Mouse (Mus musculus) right cerebral cortex, adult 2 months (tissue): ENCODE data around the gene Fstl1.

ENCODE experiments used
- DNase-seq, 2 experiments: peaks; one replicate each; pipeline ENCODE4 v3.0.0; 2021 to 2022; ENCODE audit warnings: low spot score in 2 of 2

The Fstl1 gene

DNA sequence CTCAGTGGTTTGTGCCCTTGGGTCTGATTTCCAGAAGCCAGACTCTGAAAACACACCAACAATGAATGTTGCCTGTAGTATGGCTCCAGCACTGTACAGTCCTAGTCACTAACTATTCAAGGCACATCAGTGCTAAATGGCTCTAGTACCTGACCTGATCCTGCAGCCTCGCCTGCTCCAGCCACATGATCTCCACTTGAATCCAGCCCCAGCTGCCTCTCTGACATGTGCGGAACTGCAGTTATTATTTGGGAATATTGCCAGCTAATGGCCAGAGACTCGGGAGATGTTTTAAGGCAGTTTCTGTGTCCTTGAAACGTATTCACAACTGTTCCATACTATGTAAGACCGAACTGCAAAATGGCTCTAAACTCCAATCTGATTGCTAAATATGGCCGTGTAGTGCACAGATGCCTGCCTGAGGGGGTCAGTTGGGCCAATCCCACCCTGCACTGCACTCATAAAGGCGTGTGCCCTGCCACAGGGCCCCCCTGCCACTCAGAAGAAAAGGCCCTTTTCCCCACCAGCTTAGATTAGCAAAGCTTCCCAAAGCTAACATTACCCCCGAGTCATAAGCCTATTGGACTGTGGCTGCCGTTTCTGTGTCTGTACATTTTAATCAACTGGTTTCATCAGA lies 11.0 kb downstream of the Fstl1 start:
- no peak for DNase-seq

DNA sequence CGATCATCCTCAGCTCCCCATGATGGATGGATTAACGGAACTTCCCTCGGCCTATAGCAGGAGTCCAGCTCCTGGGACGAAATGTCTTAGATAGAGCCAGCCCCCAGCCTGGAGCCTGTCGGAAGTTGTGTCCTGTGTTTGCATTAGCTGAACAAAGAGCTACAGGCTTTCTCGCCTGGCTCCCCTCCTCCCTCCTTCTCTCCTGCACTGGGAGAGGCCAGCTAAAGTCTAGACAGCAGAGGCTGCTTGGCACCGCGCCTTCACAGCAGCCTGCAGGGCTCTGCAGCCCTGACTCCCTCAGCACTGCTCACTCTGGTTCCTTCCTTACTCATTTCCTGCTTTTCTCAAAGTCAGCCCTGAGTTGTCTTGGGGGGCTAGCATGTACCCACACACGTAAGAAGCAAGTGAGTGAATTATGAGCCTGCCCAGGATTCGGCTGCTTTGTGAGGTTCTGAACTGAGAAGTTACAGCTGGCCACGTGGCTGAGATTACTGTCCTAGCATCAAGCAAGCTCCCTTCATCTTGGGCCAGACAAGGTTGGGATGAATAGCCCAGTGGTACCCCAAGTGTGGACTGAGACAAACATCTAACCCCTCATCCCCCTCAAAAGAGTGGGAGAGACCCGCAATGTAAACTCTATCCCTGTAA lies 11.8 kb downstream of the Fstl1 start:
- DNase-seq, result peak in 1 of 2 experiments; percentile 49

DNA sequence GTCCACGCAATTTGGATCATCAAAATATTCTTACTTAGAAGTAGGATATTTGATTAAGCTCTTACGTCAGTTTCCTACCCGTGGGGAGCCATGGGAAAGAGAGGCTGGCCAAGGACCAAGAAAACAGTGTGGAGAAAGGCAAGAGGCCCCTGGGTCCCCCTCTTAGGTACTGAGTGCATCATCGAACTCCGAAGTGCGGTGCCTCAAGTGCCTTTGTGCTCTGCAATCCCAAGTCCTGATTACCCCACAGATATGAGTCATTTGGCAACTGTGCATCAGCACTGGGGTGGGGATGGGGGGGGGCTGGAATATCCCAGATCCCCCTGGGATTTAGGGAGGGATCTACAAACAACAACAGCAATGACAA lies 12.3 kb downstream of the Fstl1 start:
- no peak for DNase-seq

DNA sequence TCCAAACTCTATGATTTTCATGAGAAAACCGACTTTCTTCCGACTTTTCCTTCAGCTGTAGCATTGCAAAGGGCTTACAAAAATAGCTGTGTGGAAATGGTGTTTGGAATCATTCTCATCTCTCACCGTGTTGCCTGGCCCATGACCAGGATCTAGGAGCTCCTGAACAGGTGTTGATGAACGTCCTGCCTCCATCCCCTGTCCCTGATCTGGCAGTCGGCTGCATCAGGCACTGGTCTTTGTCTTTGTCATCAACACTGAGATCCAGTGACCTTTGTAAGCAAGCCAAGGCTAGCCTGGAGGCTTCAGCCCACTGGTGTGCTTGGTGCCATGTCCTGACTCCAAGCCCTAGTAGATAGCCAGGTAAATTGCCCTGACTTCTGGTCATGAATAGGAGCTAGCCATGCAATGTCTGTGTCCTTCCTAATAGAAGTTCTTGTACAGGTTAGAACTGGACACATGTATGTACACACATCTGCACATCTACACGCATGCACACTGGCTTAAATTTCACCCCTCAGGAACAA lies 12.8 kb downstream of the Fstl1 start:
- no peak for DNase-seq

DNA sequence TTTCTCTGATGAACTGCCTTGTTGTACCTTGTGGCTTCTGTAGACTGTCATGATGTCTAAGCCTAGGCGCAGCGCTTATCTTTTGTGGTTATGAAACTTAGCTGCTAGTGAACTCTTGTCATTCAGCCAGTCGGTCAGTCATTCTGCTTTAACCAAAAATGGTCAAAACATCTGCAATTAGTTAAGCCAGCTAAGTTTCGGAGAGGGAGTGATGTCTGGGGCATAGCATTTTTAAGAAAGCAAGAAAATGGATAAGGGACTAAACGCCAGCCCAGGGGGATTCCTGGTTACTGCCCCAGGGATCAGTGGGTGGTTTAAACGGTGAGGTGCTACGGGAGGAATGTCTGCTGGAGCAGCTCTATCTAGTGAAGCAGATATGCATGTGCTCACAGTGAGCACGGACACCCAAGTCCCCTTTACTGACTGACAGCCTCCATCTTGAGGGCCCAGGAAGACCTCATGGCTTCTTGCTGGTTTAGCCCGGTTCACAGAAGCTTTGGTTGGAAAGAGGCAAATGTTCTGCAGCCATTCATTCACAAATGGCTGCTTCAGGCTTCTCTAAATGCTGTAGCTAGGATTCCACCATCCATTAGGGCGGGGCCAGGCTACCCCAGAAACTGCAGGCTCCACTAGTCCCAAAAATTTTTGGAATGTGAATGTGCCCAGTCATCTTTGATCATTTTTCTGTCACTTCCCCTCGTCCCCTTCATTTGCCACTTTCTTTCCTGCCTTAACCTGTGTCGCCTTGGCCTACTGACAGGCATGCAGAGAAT lies 13.5 kb downstream of the Fstl1 start:
- DNase-seq, result no peak

DNA sequence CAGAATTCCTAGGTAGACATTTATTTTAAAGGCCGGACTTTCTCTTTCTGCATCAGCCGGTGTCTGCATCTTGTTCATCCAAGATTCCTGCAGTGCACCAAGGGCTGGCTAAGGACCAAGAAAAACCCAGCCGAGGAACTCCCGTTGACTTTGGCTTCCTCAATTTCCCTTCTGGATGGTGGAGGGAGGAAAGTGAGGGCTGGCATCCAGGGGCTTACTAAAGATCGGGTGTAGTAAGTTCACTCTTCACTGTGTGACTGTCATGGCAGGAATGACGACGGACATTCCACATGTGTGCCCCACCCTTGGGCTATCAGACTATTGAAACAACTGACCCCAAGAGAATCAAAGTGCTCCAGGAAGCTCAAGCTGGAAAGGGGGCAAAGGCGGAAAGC lies 14.1 kb downstream of the Fstl1 start:
- no peak for DNase-seq

DNA sequence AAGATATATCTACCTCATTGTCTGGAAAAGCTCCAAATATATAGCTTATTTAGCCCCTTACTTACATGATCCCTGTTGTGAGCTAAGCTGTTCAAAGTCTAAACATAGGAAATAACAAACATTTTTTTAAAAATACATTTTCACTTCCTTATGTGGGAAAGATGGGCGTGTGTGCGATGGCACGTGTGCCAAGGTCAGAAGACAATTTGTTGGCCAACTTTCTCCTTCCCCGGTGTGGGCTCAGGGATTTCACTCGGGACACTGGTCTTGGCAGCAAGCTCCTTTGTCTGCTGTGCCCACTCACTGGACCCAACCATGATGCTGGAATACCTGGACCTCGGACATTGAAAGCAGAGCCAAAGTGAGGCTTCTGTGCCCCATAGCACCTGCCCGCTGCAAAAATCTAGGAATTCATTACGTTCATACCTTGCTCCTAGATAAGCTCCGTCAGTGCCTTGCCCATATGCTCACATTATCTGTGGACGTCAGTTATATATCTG lies 19.0 kb downstream of the Fstl1 start:
- no peak for DNase-seq

DNA sequence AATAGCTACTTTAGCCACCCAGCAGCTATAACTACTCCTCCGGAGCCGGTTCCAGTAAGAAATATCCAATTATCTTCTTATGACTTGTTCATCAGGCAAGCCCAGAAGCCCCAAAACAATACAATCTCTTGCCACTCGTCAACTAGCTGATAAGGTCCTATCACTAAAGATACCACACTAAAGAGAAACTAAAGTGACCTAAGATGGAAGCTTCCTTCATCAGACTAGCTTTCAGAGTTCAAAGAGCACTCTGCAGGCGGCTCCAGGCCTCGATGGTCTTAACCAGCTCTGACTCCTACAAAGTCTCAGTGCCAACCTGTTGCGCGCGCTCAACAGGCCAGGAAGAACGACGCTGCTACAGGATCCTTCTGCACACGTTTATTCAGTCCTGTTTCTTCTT lies 19.6 kb downstream of the Fstl1 start:
- no peak for DNase-seq

DNA sequence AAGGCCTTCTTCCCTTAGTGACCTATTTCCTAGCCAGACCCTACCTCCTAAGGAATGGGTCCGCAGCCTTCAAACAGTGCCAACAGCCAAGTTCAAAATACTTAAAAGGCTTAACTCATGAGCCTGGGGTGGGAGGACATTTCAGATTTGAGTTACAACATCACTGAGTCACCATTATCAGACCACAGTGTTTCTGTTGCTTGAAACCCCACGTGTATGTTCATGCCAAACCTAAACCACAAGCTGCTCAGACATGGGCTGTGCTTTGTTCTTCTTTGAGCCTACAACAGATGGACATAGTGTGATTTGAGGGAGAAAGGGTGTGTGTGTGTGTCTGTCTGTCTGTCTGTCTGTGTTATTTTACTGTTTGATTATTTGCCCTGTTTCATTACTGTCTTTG lies 24.4 kb downstream of the Fstl1 start:
- no peak for DNase-seq

DNA sequence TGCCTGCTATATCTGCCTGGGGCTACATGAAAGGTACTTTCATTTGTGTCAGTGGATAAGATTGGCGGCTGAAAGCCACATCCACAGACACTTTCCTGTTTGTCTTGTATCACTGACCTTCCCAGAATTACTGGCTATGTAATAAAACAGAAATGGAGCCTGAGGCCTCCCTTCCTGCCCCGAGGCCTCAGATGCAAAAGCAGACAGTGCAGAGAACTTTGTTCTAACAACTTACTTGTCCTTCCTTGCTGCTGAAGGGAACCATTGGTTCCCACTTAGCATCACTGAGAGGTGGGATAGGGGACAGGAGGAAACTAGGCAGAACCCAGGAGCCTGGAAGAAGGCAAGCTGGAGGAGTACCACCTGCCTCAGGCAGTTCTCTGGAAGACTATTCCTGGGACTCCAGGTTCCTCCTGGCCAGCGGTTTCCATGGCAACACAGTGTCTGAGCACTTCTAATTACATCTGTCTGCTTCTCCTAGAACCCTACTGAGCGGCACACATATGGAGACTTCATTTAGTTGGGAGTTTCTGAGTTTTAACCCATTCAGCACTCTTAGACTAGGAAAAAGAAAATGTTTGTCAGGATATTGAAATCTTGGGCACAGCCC lies 26.1 kb downstream of the Fstl1 start:
- peak; percentile 55 to 68 for DNase-seq

DNA sequence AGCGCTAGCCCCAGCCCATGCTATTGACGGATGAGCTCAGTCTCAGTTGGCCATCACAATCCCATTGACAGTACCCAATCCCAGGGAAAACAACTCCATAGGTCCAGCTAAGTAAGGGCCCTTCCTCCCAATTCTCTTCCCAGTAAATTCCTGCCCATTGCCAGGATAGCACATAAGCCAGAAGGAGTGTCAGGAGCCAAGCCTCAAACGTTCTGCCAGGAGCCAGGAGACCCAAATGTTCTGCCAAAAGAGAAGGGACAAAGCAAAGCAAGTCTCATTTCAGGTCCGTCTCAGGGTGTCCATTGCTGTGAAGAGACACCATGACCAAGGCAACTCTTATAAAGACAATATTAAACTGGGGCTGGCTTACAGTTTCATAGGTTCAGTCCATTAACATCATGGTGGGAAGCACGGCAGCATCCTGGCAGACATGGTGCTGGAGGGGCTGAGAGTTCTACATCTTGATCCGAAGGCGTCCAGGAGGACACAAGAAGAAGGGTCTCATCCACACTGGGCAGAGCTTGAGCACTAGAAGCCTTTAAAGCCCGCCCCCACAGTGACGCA lies 26.8 kb downstream of the Fstl1 start:
- DNase-seq, result no peak

DNA sequence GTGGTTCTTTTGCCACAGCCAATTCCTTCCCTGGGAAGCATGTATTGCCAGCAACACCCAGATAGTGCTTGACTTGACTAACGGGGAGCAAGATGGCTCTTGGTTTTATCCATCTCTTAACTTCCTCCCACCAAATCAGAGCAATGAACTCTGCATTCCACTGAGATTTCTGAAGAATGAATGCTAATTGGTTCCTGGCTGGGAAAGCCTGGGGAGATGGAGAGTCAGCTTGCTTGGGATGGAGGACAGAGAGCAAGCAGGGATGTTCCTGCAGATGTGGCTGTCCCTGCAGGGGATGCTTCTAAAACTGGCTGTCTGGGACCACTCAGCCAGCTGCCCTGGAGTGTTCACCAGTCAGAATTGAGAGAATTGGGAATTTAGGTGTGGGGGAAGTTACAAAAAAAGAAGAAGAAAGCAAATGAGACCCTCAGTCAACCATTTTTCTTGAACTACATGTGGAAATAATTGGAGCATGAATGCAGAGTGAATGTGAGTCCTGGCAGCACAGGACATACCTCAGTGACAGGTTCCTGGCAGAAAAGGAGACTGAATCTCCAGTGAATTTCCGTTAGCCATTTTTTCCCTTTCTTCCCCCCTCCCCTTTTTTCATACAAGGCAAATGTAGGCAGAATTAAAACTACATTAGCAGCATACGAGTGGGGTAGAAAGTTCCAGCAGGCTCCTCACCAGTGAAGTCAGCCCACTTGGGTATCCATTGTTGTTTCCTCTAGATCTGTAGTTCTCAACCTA lies 29.2 kb downstream of the Fstl1 start:
- no peak for DNase-seq

DNA sequence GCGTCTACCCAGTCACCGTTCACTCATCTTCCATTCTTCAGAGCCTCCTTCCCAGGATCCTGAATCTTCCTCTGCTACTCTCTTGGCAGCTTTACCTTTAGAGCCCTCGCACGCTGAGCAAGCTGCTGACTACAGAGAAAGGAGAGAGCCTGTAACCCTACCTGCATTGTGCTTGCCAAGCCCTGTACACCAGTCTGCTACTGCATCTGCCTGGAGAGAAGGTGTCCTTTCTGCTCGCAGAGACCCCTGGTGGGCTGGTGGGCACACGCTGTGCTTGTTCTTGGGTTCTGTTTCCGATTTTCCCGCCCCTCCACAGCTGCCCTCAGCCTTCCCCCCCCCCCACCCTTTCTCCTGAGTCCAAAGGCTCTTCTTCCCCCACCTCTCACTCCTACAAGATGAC lies 30.6 kb downstream of the Fstl1 start:
- no peak for DNase-seq

DNA sequence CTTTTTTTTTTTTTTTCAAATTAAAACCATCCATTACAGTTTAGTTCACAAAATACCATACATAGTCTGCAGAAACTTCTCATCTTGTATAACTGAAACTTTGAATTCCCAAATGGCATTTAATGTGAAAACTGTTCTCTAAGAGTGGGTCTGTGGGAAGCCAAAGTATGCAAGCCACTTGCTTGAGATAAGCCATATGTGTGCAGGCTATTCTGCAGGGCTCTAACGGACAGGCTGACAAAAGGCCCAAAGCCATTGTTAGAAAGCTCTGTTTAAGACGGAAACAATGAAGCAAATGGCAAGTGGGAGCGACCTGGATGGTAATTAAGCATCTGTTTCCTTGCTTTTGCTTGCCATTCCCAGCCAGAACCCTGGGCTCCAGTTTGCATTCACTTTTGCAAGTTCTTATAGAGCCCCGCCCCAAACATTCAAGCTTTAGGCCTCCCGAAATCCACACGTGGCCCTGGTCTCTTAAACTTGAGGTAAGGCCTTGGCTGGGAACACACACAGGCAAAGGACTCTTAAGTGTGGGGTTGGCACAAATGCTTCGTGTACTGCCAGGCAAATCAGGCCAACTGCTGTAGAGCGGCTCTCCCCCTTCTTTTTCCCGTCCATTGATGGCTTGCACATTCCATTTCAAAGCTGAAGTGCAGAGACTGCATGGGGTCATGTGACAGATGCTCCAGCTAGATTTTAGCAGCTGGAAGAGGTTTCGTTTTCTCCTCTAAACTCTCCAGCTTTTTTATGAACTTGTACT lies 32.4 kb downstream of the Fstl1 start:
- DNase-seq, result no peak

DNA sequence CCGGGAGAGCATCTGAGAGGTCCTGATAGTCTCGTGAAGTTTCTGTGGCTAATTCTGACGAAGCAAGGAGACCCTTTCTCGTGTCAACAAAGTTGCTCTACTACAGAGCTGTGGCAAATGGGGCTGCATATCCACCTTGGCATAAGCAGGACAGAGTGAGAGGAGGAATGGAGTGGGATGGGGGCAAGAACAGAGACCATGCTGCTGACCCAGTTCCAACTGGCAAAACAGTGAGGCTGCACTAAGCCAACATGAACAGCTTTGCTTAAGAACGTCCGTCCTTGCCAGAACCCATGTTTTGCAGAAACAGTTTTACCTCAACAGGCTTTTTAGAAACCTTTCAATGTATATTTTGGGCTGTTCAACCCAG lies 32.9 kb downstream of the Fstl1 start:
- no peak for DNase-seq

DNA sequence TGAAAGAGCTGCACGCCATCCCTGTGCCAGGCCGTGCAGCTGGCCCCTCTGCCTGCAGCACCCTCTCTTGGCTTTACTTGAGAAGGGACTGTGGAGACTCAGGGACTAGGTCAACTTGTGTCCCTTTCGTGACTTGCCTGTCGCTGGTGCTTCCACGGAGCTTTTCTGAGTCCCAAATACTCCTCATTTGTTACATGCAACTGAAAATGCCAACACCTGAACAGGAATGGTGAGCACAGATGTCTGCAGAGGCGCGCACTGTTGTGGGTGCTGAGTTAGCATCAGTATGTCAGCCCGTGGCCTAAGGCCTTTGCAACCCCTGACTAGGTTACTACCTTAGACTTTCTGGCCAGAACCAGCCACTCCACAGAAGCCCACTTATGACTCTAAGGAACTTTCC lies 35.2 kb downstream of the Fstl1 start:
- DNase-seq, result no peak

DNA sequence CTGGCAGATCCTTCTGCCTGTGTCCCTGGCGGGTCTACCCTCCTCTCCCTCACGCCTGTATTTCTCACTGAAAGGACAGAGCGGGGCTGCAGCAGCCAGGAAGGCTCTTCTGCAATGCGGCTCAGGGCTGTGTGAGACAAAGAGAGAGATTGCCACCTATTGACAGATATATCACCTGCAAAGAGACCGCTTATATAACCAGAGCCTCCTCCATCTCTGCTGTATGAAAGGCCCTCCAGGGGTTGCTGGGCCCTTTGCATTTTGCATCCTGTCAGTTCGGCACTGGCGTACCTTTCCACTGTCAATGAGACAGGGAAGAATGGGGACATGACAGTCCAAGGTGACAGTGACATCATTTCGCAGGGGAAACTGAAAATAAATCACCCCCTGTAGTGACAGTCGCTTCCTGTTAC lies 35.8 kb downstream of the Fstl1 start:
- peak; percentile 73 to 75 for DNase-seq

DNA sequence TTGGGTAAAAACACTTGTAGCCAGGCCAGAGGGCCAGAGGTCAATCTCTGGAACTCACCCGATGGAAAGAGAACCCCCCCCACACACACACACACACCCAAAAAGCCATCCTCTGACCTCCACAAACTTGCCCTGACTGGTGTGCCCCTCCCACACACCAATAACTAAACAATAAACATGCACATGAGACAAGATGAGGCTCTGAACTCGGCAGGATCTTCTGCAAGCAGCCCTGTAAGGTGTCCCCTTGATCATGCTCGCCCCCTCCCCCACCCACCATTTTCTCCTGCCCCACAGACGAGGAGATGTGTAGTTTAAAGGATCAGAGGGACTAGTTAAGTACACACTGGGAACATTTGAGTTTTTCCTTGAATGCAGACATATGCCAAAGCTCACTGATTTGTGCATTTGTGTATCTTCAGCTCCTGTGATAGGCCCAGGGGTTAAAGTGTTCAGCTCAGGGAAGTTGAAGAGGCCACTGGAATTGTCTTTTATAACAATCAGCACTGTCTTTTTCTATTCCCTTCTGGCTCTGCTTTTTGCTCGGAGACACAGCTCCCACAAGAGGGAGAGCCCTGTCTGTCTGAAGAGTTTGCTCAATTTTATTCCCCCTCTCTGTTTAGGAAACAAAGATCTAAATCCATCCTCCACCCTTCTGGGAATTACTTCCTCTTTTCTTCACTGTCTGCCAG lies 37.2 kb downstream of the Fstl1 start:
- no peak for DNase-seq

DNA sequence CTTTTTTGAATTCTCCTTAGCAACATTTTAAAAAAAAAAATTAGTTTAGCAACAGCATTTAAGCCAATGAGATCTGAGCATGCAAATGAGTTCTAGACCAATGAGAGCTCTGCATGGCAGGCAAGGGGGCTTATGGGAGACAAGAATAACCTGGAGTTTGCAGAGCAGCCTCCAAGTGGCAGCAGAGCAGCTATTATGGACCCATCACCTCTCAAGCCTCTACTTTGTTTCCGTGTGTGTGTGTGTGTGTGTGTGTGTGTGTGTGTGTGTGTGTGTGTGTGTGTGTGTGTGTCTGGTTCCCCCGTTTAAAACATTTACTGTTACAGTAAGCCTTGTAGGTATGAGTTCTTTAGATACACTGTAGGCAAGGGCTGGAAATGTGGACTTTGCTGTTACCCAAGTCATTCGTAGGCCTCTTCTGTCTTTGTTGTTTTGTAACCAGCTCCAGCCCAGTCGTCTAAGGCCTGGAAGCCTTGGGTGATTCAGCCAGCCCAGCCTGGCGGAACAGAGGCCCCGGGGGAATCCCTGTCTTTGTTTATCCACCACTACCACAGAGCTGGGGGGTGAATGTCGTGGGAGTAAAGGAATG lies 37.8 kb downstream of the Fstl1 start:
- DNase-seq, result peak; percentile 64 to 84

DNA sequence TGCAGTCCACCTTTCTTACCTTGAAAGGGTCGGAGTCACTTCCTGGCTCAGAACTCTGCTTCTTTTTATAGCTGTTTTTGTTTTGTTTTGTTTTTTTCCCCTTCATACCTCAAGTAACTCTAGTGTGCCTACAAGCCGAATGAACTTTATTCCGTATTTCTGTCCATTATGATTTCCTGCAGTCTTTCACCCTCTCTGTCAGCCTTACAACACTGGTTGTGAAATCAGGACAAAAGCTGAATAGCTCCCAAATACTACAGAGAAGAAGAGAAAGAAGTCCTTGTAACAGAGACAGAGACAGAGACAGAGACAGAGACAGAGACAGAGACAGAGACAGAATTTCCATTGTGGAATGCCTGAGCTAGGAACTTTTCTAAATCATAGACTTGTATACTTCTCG lies 41.3 kb downstream of the Fstl1 start:
- no peak for DNase-seq
